Mouse (Mus musculus): ENCODE measurements at regions not wholly inside any gene's neighbourhood (a gene's known extent, or its start where the extent isn't known, plus 50 kb on each side); places are given as distances from the start of the nearest gene placed in this dataset.

GRCm38 (mm10) chr17:62358323-62358722 is 522.8 kb downstream of the Efna5 start:
- TF ChIP-seq CTCF (IDR thresholded peaks at IDR 0.05; ENCODE audit: borderline replicate concordance, control insufficient read depth, extremely low read depth, insufficient read depth, low read length, poor library complexity) (no peak), POLR2A (IDR thresholded peaks at IDR 0.05; ENCODE audit: control insufficient read depth, extremely low read depth, insufficient read depth, low read length, poor library complexity) (no peak)
